Mouse (Mus musculus) WW6 (cell line): ENCODE data around the gene Fam32a.
A peak's percentile ranks its signal among the peaks of the same experiment; 100 is the strongest.

Experiments
- DNase-seq: peaks from one replicate; pipeline ENCODE4 v3.0.0-alpha.2; 2013; ENCODE audit warnings: low read depth, low spot score

Gene Fam32a

GRCm38 (mm10) chr8:72240403-72240763, 20.9 kb downstream of the Fam32a start:
- no peak for DNase-seq

GRCm38 (mm10) chr8:72240951-72241350, 21.4 kb downstream of the Fam32a start:
- no peak for DNase-seq

GRCm38 (mm10) chr8:72242226-72242625, 22.7 kb downstream of the Fam32a start:
- no peak for DNase-seq

- no peak for DNase-seq
Observed at GRCm38 (mm10) chr8:72244610-72245009, 25.1 kb downstream of the Fam32a start.

- no peak for DNase-seq
Observed at GRCm38 (mm10) chr8:72257171-72257901, 37.8 kb downstream of the Fam32a start.

- DNase-seq, result no peak
Observed at GRCm38 (mm10) chr8:72257902-72258238, 38.3 kb downstream of the Fam32a start.

- DNase-seq, result no peak
Observed at GRCm38 (mm10) chr8:72259862-72260261, 40.3 kb downstream of the Fam32a start.

- DNase-seq, result no peak
Observed at GRCm38 (mm10) chr8:72260585-72260984, 41.1 kb downstream of the Fam32a start.

- no peak for DNase-seq
Observed at GRCm38 (mm10) chr8:72261019-72261418, 41.5 kb downstream of the Fam32a start.

GRCm38 (mm10) chr8:72261431-72261830, 41.9 kb downstream of the Fam32a start:
- DNase-seq, result no peak

GRCm38 (mm10) chr8:72261872-72262271, 42.3 kb downstream of the Fam32a start:
- no peak for DNase-seq

GRCm38 (mm10) chr8:72262756-72263155, 43.2 kb downstream of the Fam32a start:
- no peak for DNase-seq

- no peak for DNase-seq
Observed at GRCm38 (mm10) chr8:72263451-72263850, 43.9 kb downstream of the Fam32a start.

- no peak for DNase-seq
Observed at GRCm38 (mm10) chr8:72265342-72265741, 45.8 kb downstream of the Fam32a start.

GRCm38 (mm10) chr8:72266671-72267070, 47.1 kb downstream of the Fam32a start:
- no peak for DNase-seq

- DNase-seq, result no peak
Observed at GRCm38 (mm10) chr8:72267106-72267505, 47.6 kb downstream of the Fam32a start.

GRCm38 (mm10) chr8:72268356-72268755, 48.8 kb downstream of the Fam32a start:
- DNase-seq, result no peak

GRCm38 (mm10) chr8:72270606-72271005, 51.1 kb downstream of the Fam32a start:
- DNase-seq, result no peak

- DNase-seq, result no peak
Observed at GRCm38 (mm10) chr8:72271051-72271660, 51.6 kb downstream of the Fam32a start.

GRCm38 (mm10) chr8:72271691-72272090, 52.2 kb downstream of the Fam32a start:
- DNase-seq, result no peak

- peak; percentile 74 for DNase-seq
Observed at GRCm38 (mm10) chr8:72272361-72272760, 52.8 kb downstream of the Fam32a start.

- DNase-seq, result no peak
Observed at GRCm38 (mm10) chr8:72273111-72273770, 53.7 kb downstream of the Fam32a start.

GRCm38 (mm10) chr8:72273807-72274206, 54.3 kb downstream of the Fam32a start:
- no peak for DNase-seq
